ENCODE assay signal across 24 mouse cellular contexts in genomic region chr6:55232101-55232500, GRCm38 (mm10). TPM values are rescaled to one million over a fixed set of nuclear protein-coding genes. Genes with fewer than 3 reads are reported as not detected.
"Had no signal": no experiment of that assay in that cellular context is flagged by ENCODE, and none has a peak within 500 bp of the region (broad histone marks: within the 10 kb centered on the region; RNA-seq: fewer than 3 reads in every experiment).

No protein-coding gene starts in this region.

- H3K9ac ChIP-seq: heart, embryonic 13.5 days; heart, embryonic 15.5 days; hindbrain, embryonic 12.5 days; hindbrain, embryonic 14.5 days; intestine, embryonic 15.5 days; limb, embryonic 12.5 days; liver, embryonic 13.5 days had no signal

- ATAC-seq: inflammation-experienced regulatory T-cells, adult 6 months; intestine, postnatal 0 days had no signal

- H3K4me3 ChIP-seq: gastrocnemius, adult 2 months; heart, adult 2 months; heart, embryonic 10.5 days; heart, embryonic 13.5 days; heart, embryonic 15.5 days; hindbrain, embryonic 10.5 days; hindbrain, embryonic 12.5 days; intestine, embryonic 15.5 days; layer of hippocampus, adult 2 months; left cerebral cortex, adult 2 months; limb, embryonic 10.5 days; limb, embryonic 12.5 days; liver, embryonic 13.5 days had no signal

- H3K27ac ChIP-seq: gastrocnemius, adult 2 months; heart, adult 2 months; heart, embryonic 10.5 days; heart, embryonic 13.5 days; heart, embryonic 15.5 days; hindbrain, embryonic 10.5 days; hindbrain, embryonic 12.5 days; hindbrain, embryonic 14.5 days; intestine, embryonic 15.5 days; layer of hippocampus, adult 2 months; left cerebral cortex, adult 2 months; limb, embryonic 10.5 days; limb, embryonic 12.5 days; liver, embryonic 13.5 days had no signal

- H3K4me2 ChIP-seq: heart, embryonic 13.5 days; heart, embryonic 15.5 days; hindbrain, embryonic 12.5 days; hindbrain, embryonic 14.5 days; intestine, embryonic 15.5 days; limb, embryonic 12.5 days; liver, embryonic 11.5 days; liver, embryonic 13.5 days had no signal

- H3K36me3 ChIP-seq: heart, embryonic 10.5 days; heart, embryonic 13.5 days; heart, embryonic 15.5 days; liver, embryonic 13.5 days had no signal

- H3K4me1 ChIP-seq: hindbrain, embryonic 10.5 days; hindbrain, embryonic 12.5 days; intestine, embryonic 15.5 days; limb, embryonic 10.5 days; limb, embryonic 12.5 days had no signal

- DNase-seq: gastrocnemius, adult 2 months; gastrocnemius, postnatal 10 days had no signal

- H3K27me3 ChIP-seq: hindbrain, embryonic 12.5 days; intestine, embryonic 15.5 days; limb, embryonic 12.5 days; liver, embryonic 13.5 days had no signal

- H3K9me3 ChIP-seq: heart, embryonic 10.5 days; heart, embryonic 13.5 days; heart, embryonic 15.5 days; hindbrain, embryonic 10.5 days; hindbrain, embryonic 12.5 days; intestine, embryonic 15.5 days; limb, embryonic 10.5 days; limb, embryonic 12.5 days; liver, embryonic 13.5 days had no signal

RNA-seq across cellular contexts. Expression of gene Mindy4, which starts 28.9 kb away (rescaled TPM):
- polyA plus RNA-seq: inflammation-experienced regulatory T-cells, adult 6 months had no signal

RNA-seq across cellular contexts. Expression of gene Inmt, which starts 57.3 kb away (rescaled TPM):
- total RNA-seq: gastrocnemius, postnatal 4 days; granulocyte monocyte progenitor cell, adult 5-6 weeks; heart, postnatal 4 days; left cerebral cortex, postnatal 14 days had no signal
- polyA plus RNA-seq: heart, embryonic 15.5 days; heart, postnatal 0 days; hindbrain, embryonic 12.5 days; hindbrain, embryonic 14.5 days; hindbrain, embryonic 16.5 days; inflammation-experienced regulatory T-cells, adult 6 months; limb, embryonic 12.5 days had no signal
